Mouse (Mus musculus) ES-E14 (cell line): ENCODE data around the gene Taar8a. TPM values are rescaled to one million over a fixed set of nuclear protein-coding genes. Genes with fewer than 3 reads are reported as not detected.
"Not testable (repeated sequence)": the region's sequence is repeated elsewhere in the genome, so short reads cannot be mapped to it uniquely, and the experiment has no call there.

Experiments used
- DNase-seq: peaks from one replicate; pipeline ENCODE4 v3.0.0-alpha.2; 2013; ENCODE audit warnings: low read depth, low spot score
- H3K27ac ChIP-seq: 2 replicates; pipeline ENCODE4 v1.5.1; 2012; ENCODE audit warnings: low read depth, mild to moderate bottlenecking, low read length, moderate library complexity, mixed read lengths; ENCODE audit not compliant: poor library complexity, insufficient read depth, severe bottlenecking
- H3K36me3 ChIP-seq: 2 replicates; pipeline ENCODE4 v1.6.1; 2012; ENCODE audit warnings: mild to moderate bottlenecking, low read length, moderate library complexity, mixed read lengths; ENCODE audit not compliant: control insufficient read depth, poor library complexity, insufficient read depth, severe bottlenecking
- H3K4me1 ChIP-seq, 2 experiments: fragments of 150-350 bp in 1 of 2; sonication (generic) in 1 of 2; 2 replicates each; pipeline ENCODE4 v1.6.1; 2012; ENCODE audit warnings: low read length in 2 of 2, mild to moderate bottlenecking in 1 of 2, mixed read lengths in 1 of 2; ENCODE audit not compliant: control insufficient read depth in 2 of 2, insufficient read depth in 2 of 2, poor library complexity in 1 of 2
- H3K4me3 ChIP-seq, 2 experiments: fragments of 150-350 bp in 1 of 2; sonication (generic) in 1 of 2; 2 replicates each; pipeline ENCODE4 v1.5.1; 2012; ENCODE audit warnings: low read length in 2 of 2, low read depth in 1 of 2, mild to moderate bottlenecking in 1 of 2, mixed read lengths in 1 of 2; ENCODE audit not compliant: insufficient read depth in 1 of 2, poor library complexity in 1 of 2, severe bottlenecking in 1 of 2
- H3K9ac ChIP-seq: 2 replicates; pipeline ENCODE4 v1.6.1; 2012; ENCODE audit warnings: low read depth, mild to moderate bottlenecking, low read length, mixed read lengths; ENCODE audit not compliant: poor library complexity, insufficient read depth, severe bottlenecking
- H3K9me3 ChIP-seq: fragments of 150-350 bp; sonication (generic); 2 replicates; pipeline ENCODE4 v1.6.1; 2012; ENCODE audit warnings: low read depth, mild to moderate bottlenecking, low read length; ENCODE audit not compliant: control insufficient read depth, insufficient read depth
- CHD2 ChIP-seq: IDR thresholded peaks from 2 replicates; pipeline ENCODE4 v1.6.1; 2014; ENCODE audit warnings: mild to moderate bottlenecking, low read depth, low read length, inconsistent platforms
- HCFC1 ChIP-seq: IDR thresholded peaks from 2 replicates; pipeline ENCODE4 v1.6.1; 2012; ENCODE audit warnings: low read length, inconsistent platforms, borderline replicate concordance; ENCODE audit not compliant: insufficient read depth
- MAFK ChIP-seq: IDR thresholded peaks from 2 replicates; pipeline ENCODE4 v1.6.1; 2014; ENCODE audit warnings: mild to moderate bottlenecking, low read depth, low read length, inconsistent platforms; ENCODE audit not compliant: insufficient read depth
- ZC3H11A ChIP-seq: IDR thresholded peaks from 2 replicates; pipeline ENCODE4 v1.6.1; 2012; ENCODE audit warnings: low read depth, mild to moderate bottlenecking, inconsistent platforms, low read length, borderline replicate concordance
- ZNF384 ChIP-seq: IDR thresholded peaks from 2 replicates; pipeline ENCODE4 v1.6.1; 2012; ENCODE audit warnings: low read depth, low read length, inconsistent platforms
- in situ Hi-C, 2 experiments: fragments of 600-800 bp; cut with MboI; formaldehyde crosslinking; loops; one replicate each; pipeline ENCODE4 v1.15.1; 2025; ENCODE audit warnings: low sequenced_read_pairs in 2 of 2, inconsistent platforms in 1 of 2; ENCODE audit not compliant: unreplicated experiment in 2 of 2
- total RNA-seq: library from RNA; depleted of rRNA; stranded (reverse); fragments of 300-350 nt; gene quantifications from 2 replicates; pipeline ENCODE4 v1.2.3, GENCODE M21; 2012

The Taar8a gene
- total RNA-seq, 1 experiment: not detected

DNA sequence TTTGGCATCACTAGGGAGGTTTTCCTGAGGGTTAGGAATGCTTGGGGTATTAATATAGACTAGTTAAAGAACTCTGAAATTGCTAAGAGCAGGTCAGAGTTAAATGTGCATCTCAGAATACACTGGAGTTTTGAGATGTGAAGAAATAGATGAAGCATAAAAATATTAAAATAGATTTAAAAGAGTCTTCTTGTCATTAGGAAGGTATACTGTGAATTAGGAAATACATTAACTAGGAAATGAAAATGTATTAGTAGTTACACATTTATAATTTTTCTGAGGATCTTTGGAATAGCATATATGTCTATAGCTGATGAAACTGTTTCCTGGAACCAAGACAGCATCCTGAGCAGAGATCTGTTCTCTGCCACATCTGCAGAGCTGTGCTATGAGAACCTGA, 27.1 kb upstream of the Taar8a start, which contains the start of gene Taar7f:
Taar7f (plus strand) TSS at position 301 of the 400 bp plus-strand sequence.
- no peak for DNase-seq
- Histone ChIP-seq H3K4me3 (no peak within 1 kb of the TSS), H3K9ac (no peak within 1 kb of the TSS), H3K27ac (no peak within 1 kb of the TSS), H3K36me3 (no peaks in the 10 kb centered on the region), H3K9me3 (no peaks in the 10 kb centered on the region), H3K4me1 (no peaks in the 10 kb centered on the region)
- TF ChIP-seq MAFK (no peak), CHD2 (no peak), ZC3H11A (no peak), ZNF384 (no peak), HCFC1 (no peak)
- in situ Hi-C loops: no loop called here

DNA sequence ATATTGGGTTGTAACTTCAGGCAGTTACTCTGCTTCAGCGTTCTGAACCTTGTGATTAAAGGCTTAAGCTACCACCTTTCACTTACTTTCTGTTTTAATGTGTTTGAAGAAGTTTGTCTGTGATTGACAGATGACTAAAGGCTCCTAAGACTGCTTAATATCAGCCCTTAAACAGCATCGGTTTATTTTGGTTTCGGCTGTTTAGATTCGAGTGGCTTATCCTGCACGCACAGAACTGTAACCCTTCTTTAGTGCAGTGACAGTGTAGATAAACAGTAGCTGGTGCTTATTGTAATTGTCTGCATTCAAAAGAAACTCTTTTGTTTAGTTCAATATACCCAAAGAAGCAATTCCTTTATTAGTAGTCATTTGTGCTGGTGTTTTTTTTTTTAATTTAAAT, 24.3 kb upstream of the Taar8a start:
- TF ChIP-seq HCFC1 (no peak), ZNF384 (no peak), CHD2 (no peak), ZC3H11A (no peak), MAFK (no peak)
- no peak for DNase-seq
- Histone ChIP-seq H3K9me3 (no peaks in the 10 kb centered on the region), H3K27ac (no peak overlapping the region), H3K4me3 (no peak overlapping the region), H3K9ac (no peak overlapping the region), H3K36me3 (no peaks in the 10 kb centered on the region), H3K4me1 (no peaks in the 10 kb centered on the region)
- in situ Hi-C loops: no loop called here

DNA sequence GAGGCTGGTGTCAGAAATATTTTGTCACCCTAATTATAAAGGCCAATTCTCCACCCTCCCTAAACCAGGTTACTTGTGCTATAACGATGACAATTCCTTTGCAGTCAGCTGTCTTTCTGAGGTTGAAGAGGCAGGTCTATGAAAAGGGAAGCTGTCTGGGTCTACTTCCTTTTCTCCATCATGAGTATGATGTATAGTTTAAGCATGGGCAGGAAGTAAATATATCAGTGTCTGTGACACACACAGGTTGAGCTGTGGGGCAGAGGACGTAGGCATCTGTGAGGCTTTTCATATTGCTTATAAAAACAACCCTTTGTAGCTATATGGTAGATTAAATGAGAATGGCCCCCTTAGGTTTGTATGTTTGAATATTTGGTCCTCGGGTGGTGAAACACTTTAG, 17.3 kb upstream of the Taar8a start:
- TF ChIP-seq ZC3H11A (no peak), MAFK (no peak), ZNF384 (no peak)
- in situ Hi-C loops: no loop called here

DNA sequence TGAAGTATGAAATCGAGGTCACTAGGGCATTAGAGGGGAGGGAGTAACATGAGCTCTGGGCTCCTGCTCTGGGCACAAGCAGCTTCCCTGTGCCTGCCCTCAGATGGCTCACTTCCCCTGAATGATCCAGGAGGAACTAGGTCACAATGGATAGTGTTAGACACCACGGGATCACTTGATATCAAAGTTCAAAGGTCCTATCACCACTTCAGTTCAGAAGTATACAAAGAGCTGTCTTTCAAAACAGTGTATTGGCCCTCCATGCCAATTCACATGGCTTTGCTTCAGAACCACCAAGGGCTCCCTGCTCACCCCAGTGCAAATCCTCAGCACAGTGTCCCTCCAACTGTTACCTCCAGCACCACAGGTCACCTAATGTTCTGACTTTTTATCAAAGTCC, 1.5 kb upstream of the Taar8a start:
- H3K4me3 ChIP-seq, H3K9me3 ChIP-seq, H3K36me3 ChIP-seq, H3K9ac ChIP-seq, H3K27ac ChIP-seq, H3K4me1 ChIP-seq, DNase-seq: not testable (repeated sequence)
- in situ Hi-C loops: loop anchor here in 1 of 2 experiments (25.0 kb wide), 1 partner anchor 262 kb away; no protein-coding TSS in a partner anchor

More for the DNA sequence above, 17.3 kb upstream of the Taar8a start:
- no peak for DNase-seq
- Histone ChIP-seq H3K9me3 (no peaks in the 10 kb centered on the region), H3K36me3 (no peaks in the 10 kb centered on the region), H3K4me3 (no peak overlapping the region), H3K9ac (no peak overlapping the region), H3K27ac (no peak overlapping the region), H3K4me1 (no peaks in the 10 kb centered on the region)

DNA sequence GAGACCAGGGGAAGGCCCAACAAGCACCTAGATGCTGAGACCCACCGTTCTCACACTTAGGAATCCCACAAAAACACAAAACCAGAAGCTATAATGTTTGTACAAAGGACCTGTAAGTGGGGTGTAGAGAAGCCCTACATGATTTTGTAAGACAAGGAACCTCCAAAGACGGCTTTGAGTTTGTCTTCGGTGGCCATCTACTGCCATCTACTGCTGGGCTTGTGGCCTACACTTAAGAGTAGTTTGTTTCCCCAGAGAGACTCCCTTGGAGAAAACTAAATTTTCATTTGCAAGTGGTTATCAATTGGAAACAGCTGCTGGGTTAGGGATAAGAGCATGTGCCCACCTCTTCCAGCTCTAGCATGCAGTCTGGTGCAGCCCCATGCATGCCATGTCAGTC, 3.9 kb downstream of the Taar8a start:
- no peak overlapping the region for H3K4me3 ChIP-seq
- no peaks in the 10 kb centered on the region for H3K36me3 ChIP-seq
- no peaks in the 10 kb centered on the region for H3K9me3 ChIP-seq
- in situ Hi-C loops: loop anchor here in 1 of 2 experiments (25.0 kb wide), 1 partner anchor 268 kb away; no protein-coding TSS in a partner anchor
- TF ChIP-seq CHD2 (no peak), ZC3H11A (peak; percentile 85)
- DNase-seq: peak; percentile 27
- no peaks in the 10 kb centered on the region for H3K4me1 ChIP-seq
- no peak overlapping the region for H3K27ac ChIP-seq
- H3K9ac ChIP-seq: no peak overlapping the region
